Mouse (Mus musculus): ENCODE results near the gene Pcca.
"Not testable (repeated sequence)": the region's sequence is repeated elsewhere in the genome, so short reads cannot be mapped to it uniquely, and the experiment has no call there.

Gene Pcca

DNA sequence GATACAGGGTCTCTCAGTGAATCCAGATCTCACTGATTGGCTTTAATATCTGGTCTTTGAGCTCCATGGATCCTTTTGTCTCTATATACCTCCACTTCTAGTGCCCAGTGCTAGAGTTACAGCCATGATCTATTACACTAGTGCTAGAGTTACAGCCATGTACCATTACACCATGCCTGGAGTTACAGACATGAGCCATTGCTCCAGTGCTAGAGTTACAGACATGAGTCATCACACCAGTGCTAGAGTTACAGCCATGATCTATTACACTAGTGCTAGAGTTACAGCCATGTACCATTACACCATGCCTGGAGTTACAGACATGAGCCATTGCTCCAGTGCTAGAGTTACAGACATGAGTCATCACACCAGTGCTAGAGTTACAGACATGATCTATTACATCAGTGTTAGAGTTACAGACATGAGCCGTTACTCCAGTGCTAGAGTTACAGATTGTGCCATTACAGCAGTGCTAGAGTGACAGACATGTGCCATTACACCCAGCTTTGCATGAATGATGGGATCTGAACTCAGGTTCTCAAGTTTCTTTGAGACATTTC is 26.8 kb downstream of the Pcca start:
- not testable (repeated sequence) for DNase-seq (ENCODE audit: low spot score in 2 of 2)

DNA sequence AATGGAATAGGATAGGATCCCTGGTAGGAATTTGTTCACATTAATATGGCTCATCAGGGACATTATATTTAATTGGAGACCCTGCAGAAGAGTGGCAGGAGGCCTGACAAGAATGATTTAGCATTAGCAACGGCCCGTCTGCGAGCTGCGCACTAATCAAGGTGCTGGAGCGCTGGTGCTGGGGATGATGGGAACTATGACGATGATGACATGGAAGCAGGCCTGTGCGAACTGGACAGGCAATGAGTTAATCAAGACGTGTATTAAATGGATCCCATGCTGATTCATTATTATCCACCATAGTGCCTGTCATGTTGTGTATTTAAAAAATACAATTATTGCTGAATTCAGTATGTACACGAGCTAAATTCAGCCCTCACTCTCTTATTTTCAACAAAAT is 36.7 kb downstream of the Pcca start:
- no peak for DNase-seq (ENCODE audit: low spot score in 2 of 2)

- DNase-seq (ENCODE audit: low spot score in 2 of 2): no peak
Observed at GRCm38 (mm10) chr14:122574064-122574751, 40.1 kb downstream of the Pcca start.

GRCm38 (mm10) chr14:122577816-122578215 is 43.7 kb downstream of the Pcca start:
- no peak for DNase-seq (ENCODE audit: low spot score in 2 of 2)

- DNase-seq (ENCODE audit: low spot score in 2 of 2): no peak
Observed at GRCm38 (mm10) chr14:122582057-122582456, 47.9 kb downstream of the Pcca start.

DNA sequence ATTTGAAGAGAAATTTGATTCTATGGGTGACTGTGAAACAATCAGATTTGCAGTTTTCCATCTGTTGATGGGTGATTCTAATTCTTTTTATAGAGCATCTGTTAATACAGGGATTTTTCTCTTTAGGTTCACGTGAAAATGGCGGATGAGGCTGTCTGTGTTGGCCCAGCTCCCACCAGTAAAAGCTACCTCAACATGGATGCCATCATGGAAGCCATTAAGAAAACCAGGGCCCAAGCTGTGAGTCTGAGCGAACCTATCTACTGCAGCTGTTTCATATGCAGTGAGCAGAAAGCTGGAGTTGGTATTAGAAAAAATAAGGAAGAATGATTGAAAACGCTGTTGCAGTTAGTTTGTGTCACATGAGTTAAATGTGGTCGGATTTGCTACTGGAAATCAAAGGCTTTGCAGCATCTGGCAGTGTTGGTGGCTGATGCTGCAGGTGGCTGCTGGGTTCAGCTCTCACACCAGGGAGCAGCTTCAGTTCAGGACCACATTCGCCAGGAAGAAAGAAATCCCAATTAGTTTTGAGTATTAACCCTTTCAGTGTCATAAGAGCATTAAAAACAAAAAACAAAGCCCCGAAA is 48.5 kb downstream of the Pcca start:
- DNase-seq (ENCODE audit: low spot score in 2 of 2): no peak

DNA sequence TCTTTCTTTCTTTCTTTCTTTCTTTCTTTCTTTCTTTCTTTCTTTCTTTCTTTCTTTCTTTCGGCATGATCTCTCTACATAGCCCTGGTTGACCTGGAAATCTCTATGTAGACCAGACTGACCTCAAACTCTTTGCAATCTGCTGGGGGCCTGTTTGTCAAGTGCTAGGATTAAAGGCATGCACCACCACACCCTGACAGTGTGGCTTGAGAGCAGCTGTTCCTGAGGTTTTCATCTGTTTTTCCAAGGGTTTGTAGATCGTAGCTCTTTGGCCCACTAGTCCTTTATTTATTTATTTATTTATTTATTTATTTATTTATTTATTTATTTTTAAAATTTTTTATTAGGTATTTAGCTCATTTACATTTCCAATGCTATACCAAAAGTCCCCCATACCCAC is 50.0 kb downstream of the Pcca start:
- not testable (repeated sequence) for DNase-seq (ENCODE audit: low spot score in 2 of 2)

- DNase-seq (ENCODE audit: low spot score in 2 of 2): no peak
Observed at GRCm38 (mm10) chr14:122586942-122587341, 52.8 kb downstream of the Pcca start.

GRCm38 (mm10) chr14:122597534-122597933 is 63.4 kb downstream of the Pcca start:
- no peak for DNase-seq (ENCODE audit: low spot score in 2 of 2)

DNA sequence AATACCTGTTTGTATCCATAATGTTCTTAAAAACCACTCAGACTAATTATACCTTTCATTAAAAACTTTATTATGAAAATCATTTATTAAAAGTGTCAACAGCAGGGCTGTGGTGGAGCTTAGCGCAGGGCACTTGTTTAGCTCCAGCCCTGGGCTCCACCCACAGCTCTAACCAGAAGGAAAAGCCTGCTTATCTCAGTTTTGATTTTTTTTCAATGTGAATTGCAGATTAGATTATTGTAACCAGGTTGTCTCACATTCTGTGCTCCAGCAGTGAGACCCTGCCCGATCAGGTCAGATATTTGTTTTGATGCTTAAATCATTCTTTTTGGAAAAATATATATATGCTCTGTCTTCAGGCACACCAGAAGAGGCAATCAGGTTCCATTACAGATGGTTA is 64.7 kb downstream of the Pcca start:
- no peak for DNase-seq (ENCODE audit: low spot score in 2 of 2)

DNA sequence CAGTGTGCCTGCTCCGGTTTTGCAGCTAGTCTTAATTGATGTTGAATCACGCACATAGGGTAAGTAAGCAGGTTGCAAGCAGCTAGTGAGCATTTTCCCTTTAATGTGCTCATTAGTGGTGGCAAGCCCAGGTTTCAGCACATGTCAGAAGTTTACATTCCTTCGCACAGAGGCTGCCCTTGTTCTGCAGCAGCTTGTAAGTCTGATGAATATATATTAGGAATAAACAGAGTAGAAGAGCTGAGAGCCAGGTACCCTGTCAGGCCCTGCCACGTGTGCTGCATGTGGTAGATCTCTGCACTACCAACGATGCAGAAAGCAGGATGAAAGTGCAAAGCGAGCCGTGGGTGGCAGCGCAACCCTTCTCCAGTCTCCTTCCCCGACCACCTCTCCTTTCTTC is 65.7 kb downstream of the Pcca start:
- no peak for DNase-seq (ENCODE audit: low spot score in 2 of 2)

DNA sequence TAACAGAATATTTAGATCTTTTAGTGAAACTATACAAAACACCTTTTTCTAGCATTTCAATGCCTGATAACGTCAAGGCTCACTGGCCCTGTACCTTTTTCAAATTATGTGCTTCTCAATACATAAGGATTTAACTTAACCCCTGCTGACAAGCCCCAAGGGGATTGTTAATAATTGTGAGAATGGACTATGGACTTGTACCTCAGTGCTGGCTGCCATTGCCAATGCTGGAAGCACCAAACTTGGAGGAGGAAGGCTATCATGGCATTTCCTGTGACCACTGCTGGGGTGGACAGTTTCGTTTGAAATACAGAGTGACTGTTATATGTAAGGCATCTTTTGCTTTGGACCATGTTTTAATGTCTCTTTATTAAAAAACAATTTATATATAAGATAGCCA is 68.6 kb downstream of the Pcca start:
- no peak for DNase-seq (ENCODE audit: low spot score in 2 of 2)

GRCm38 (mm10) chr14:122606499-122606898 is 72.4 kb downstream of the Pcca start:
- DNase-seq (ENCODE audit: low spot score in 2 of 2): no peak

DNA sequence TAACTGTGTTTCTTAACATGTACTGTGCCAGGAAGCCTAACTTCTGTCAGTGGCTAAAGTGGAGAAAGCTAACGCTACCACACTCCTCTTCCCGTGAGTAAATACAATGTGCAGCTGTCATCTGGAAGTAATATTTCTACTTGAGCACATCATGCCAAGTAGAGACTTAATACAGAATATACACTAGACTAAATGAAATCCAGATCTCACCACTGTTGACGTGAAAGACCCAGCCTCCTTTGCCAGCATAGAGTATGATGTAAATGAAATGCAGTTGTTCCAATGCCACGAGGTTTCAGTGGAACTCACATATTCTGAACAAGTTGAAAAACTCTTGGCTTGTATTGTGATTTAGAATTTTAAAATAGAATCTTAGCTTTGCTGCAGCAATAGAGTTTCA is 73.3 kb downstream of the Pcca start:
- no peak for DNase-seq (ENCODE audit: low spot score in 2 of 2)

DNA sequence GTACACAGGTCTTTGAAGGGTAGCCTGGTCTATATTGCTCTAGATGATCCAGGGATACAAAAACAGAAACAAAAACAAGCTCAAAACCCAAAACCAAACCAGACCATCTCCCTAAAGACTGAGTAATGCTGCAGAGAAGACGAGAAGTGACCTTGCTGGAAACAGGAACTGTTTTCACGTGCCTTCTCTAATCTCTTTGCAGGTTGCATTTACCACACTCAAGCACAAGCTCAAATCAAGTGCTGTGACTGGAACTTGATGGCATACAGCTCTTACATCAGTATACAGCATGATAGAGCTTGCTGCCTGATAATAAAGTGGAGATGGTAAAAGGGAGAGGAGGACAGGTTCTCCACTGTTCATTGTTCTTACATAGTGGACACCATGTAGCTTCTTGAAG is 74.2 kb downstream of the Pcca start:
- DNase-seq (ENCODE audit: low spot score in 2 of 2): no peak

- DNase-seq (ENCODE audit: low spot score in 2 of 2): no peak
Observed at GRCm38 (mm10) chr14:122611035-122611434, 76.9 kb downstream of the Pcca start.

DNA sequence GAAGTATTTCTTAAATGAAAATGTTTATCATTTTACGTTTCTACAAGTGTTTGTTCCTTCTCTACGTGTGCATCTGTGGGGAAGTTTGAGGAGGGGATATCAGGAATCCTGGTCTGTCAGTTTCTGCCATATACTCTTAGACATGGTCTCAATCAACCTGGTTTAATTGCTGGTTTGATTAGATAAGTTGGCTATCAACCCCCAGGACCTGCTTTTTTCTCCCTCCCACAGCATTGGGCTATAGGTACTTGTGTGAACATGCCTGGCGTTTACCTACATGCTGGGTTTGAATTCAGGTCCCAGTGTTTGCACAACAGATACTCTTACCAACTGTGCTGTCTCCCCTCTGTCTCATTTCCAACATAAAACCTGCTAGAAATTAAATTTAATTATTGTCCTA is 78.2 kb downstream of the Pcca start:
- no peak for DNase-seq (ENCODE audit: low spot score in 2 of 2)

GRCm38 (mm10) chr14:122617656-122618055 is 83.5 kb downstream of the Pcca start:
- no peak for DNase-seq (ENCODE audit: low spot score in 2 of 2)

- no peak for DNase-seq (ENCODE audit: low spot score in 2 of 2)
Observed at GRCm38 (mm10) chr14:122633416-122633815, 99.3 kb downstream of the Pcca start.

GRCm38 (mm10) chr14:122636601-122637000 is 102.5 kb downstream of the Pcca start:
- DNase-seq (ENCODE audit: low spot score in 2 of 2): no peak

DNA sequence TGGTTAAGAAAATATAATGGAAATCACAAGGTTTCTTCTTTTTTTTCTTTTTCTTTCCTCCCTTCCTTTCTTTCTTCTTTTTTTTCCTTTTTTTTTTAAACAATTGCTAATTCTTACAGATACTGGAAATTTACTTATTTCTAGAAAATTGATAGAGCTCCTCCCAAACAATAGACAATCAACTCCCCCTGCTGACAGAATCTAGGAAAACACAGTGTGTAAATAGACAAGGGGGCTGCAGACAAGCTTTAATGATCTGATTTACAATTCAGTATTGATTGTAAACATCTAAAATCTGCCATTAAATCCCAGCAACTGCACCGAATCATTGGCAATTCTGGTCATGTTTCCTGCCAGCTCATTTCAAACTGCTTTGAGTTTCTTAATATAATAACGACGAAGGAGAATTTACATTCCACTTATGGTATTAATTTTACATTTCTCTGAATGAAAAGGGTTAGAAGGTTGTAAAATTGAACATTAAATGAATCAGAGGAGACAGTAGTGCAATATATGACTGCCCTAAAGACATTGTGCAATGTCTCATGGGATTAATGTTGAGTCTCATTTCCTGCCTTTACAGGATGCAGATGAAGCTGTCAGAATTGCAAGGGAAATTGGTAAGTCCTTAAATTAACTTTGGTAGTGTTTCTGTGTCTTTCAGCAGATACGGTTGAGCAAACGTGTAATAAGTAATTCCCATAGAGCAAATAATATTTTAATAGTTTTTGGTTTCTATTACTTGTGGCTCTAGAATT is 103.9 kb downstream of the Pcca start:
- no peak for DNase-seq (ENCODE audit: low spot score in 2 of 2)

GRCm38 (mm10) chr14:122639168-122639720 is 105.1 kb downstream of the Pcca start:
- DNase-seq (ENCODE audit: low spot score in 2 of 2): no peak

Data from right cerebral cortex, postnatal 10 days (tissue).